Mouse (Mus musculus): ENCODE measurements around the gene Otop3.

Otop3 gene

GRCm38 (mm10) chr11:115391358-115391757 lies 56.8 kb downstream of the Otop3 start:
- intact Hi-C loops (cut with DNase I) = no loop called here

DNA sequence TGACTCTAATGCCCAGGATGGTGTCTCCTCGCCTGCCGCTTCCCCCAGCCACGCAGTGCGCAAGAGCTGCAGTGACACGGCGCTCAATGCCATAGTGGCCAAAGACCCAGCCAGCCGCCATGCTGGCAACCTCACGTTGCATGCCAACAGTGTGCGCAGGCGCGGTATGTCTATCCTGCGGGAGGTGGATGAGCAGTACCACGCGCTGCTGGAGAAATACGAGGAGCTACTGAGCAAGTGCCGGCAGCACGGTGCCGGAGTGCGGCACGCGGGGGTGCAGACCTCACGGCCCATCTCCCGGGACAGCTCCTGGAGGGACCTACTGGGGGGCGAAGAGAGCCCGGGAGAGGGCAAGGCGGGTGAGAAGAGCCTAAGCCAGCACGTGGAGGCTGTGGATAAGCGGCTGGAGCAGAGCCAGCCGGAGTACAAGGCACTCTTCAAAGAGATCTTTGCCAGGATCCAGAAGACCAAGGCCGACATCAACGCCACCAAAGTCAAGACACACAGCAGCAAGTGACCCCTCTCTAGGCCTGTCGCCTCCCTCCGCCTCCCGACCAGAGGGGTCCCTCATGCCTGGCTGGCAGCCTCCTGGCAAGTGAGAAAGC lies 59.3 kb downstream of the Otop3 start:
- intact Hi-C loops (cut with DNase I) = no loop called here
